Mouse (Mus musculus) thymus, postnatal 36 days (tissue): Measurements from ENCODE around the gene Pom121.
"Not testable (repeated sequence)": the region's sequence is repeated elsewhere in the genome, so short reads cannot be mapped to it uniquely, and the experiment has no call there.

ENCODE experiments used
- DNase-seq, 2 experiments: peaks; one replicate each; pipeline ENCODE4 v3.0.0; 2022; ENCODE audit warnings: mixed read lengths in 2 of 2

The Pom121 gene

GRCm38 (mm10) chr5:135394004-135394823, at the start of gene Pom121:
Gene Pom121 (minus strand): TSS chr5:135394546.
- peak; percentile 83 to 85 for DNase-seq

GRCm38 (mm10) chr5:135442430-135442829, 48.1 kb upstream of the Pom121 start:
- DNase-seq: no peak

- DNase-seq: no peak
These were observed 40.7 kb upstream of the Pom121 start for GRCm38 (mm10) chr5:135435039-135435438.

- DNase-seq: no peak
These were observed 39.5 kb upstream of the Pom121 start for GRCm38 (mm10) chr5:135433861-135434260.

- DNase-seq: no peak
These were observed 36.8 kb upstream of the Pom121 start for GRCm38 (mm10) chr5:135431111-135431510.

- no peak for DNase-seq
These were observed 34.4 kb upstream of the Pom121 start for GRCm38 (mm10) chr5:135428786-135429185.

- DNase-seq: no peak
These were observed 15.9 kb upstream of the Pom121 start for GRCm38 (mm10) chr5:135410266-135410665.

- peak in 1 of 2 experiments; percentile 35 for DNase-seq
These were observed 13.8 kb upstream of the Pom121 start for GRCm38 (mm10) chr5:135408114-135408513.

GRCm38 (mm10) chr5:135405437-135405836, 11.1 kb upstream of the Pom121 start:
- no peak for DNase-seq

GRCm38 (mm10) chr5:135404623-135405022, 10.3 kb upstream of the Pom121 start:
- DNase-seq: no peak

GRCm38 (mm10) chr5:135400244-135400643, 5.9 kb upstream of the Pom121 start:
- peak; percentile 60 to 69 for DNase-seq

- DNase-seq: no peak
These were observed 5.0 kb upstream of the Pom121 start for GRCm38 (mm10) chr5:135399382-135399781.

- peak; percentile 15 to 28 for DNase-seq
These were observed 1.5 kb upstream of the Pom121 start for GRCm38 (mm10) chr5:135395826-135396225.

GRCm38 (mm10) chr5:135383771-135384170, 10.6 kb downstream of the Pom121 start:
- no peak for DNase-seq

- no peak for DNase-seq
These were observed 11.6 kb downstream of the Pom121 start for GRCm38 (mm10) chr5:135382746-135383145.

- DNase-seq: no peak
These were observed 12.9 kb downstream of the Pom121 start for GRCm38 (mm10) chr5:135381356-135381925.

- no peak for DNase-seq
These were observed 13.7 kb downstream of the Pom121 start for GRCm38 (mm10) chr5:135380681-135381080.

- DNase-seq: no peak
These were observed 18.0 kb downstream of the Pom121 start for GRCm38 (mm10) chr5:135376341-135376740.

GRCm38 (mm10) chr5:135375167-135375566, 19.2 kb downstream of the Pom121 start:
- no peak for DNase-seq

GRCm38 (mm10) chr5:135373601-135374000, 20.7 kb downstream of the Pom121 start:
- DNase-seq: no peak

- DNase-seq: no peak
These were observed 23.2 kb downstream of the Pom121 start for GRCm38 (mm10) chr5:135371195-135371594.

GRCm38 (mm10) chr5:135369787-135370654, 24.3 kb downstream of the Pom121 start, which contains the start of gene Nsun5:
Gene Nsun5 (plus strand): TSS chr5:135369953.
- peak; percentile 93 to 94 for DNase-seq

GRCm38 (mm10) chr5:135369196-135369595, 25.1 kb downstream of the Pom121 start:
- not testable (repeated sequence) for DNase-seq
